Mouse (Mus musculus): ENCODE results near the gene Gm49320. TPM values are rescaled to one million over a fixed set of nuclear protein-coding genes. Genes with fewer than 3 reads are reported as not detected.

Gm49320 gene
- polyA plus RNA-seq, 1 experiment, result not detected

DNA sequence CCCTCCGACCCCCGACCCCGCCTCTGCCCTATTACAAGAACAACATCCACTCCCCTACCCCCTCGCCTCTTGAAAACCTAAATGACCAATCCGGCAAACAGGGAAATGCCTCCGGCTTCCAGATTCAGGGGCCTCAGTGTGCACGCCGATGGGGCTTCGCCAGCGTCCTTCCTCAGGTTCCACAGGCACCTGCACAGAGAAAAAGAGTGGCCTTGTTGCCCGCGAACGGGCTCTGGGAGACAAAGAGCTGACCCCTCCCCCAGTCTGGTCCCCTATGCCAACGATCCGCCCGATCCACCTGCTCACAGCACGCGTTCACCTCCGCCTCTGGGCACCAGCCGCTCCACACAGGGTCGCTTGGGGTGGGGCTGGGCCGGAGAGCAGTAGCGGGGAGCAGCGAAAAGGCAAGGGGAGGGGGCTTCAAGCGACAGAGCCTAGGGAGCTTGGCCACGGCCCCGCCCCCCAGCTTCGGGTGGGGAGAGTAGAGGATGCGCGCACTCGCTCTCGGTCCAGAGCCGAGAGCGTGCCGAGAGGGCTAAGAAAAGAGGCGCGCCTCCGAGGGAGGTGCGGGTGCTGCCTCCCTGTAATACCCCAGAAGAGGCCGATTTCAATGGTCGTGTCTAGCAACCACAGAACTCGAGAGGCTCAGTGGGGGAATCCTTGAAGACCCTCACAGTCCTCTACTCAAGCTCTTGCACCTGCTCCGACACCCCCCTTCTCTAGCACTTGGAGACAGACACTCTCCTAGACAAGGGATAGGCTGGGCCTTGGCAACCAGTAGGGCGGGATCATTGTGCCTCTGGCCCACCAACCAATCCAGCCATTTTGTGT is 21.7 kb upstream of the Gm49320 start, which contains the start of gene Prr36:
TSS of gene Prr36 (minus strand) at position 669 of the 831 bp plus-strand sequence.
- peaks cover 3% of the 10 kb centered on the region for H3K4me1 ChIP-seq (ENCODE audit: control insufficient read depth, insufficient read depth, low read length)
- no peak within 1 kb of the TSS for H3K27ac ChIP-seq (ENCODE audit: control insufficient read depth, insufficient read depth, low read depth, low read length, poor library complexity)
- 5% methylated on average over 44 of the region's 44 CpGs for WGBS
- H3K4me3 ChIP-seq (replicated peaks; ENCODE audit: control insufficient read depth, low read depth, low read length), result no peak within 1 kb of the TSS
- TF ChIP-seq POLR2A (IDR thresholded peaks at IDR 0.05; ENCODE audit: borderline replicate concordance, control insufficient read depth, low read depth, low read length), result no peak
- TF ChIP-seq CTCF (IDR thresholded peaks at IDR 0.05; ENCODE audit: control insufficient read depth, insufficient read depth, low read length), result no peak

DNA sequence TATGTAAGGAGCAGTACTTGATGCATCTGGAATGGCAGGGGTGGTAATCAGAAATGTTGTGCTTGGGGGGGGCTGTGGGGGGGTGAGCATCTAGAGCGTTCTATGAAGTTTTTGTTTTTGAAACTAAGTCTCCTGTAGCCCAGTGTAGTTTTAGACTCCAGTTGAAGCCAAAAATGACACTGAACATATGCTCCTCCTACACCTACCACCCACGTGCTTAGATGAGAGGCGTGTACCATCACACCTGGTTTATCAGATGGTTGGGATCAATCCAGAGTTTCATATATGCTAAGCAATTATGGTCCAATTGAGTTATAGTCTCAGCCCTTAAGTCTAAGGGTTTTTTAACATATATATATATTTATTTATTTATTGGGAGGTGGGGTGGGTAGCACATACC is 19.0 kb upstream of the Gm49320 start:
- Histone ChIP-seq H3K27ac (ENCODE audit: control insufficient read depth, insufficient read depth, low read depth, low read length, poor library complexity) (no peak overlapping the region), H3K4me3 (replicated peaks; ENCODE audit: control insufficient read depth, low read depth, low read length) (no peak overlapping the region), H3K4me1 (ENCODE audit: control insufficient read depth, insufficient read depth, low read length) (peaks cover 2% of the 10 kb centered on the region)
- TF ChIP-seq CTCF (IDR thresholded peaks at IDR 0.05; ENCODE audit: control insufficient read depth, insufficient read depth, low read length), result no peak
- TF ChIP-seq POLR2A (IDR thresholded peaks at IDR 0.05; ENCODE audit: borderline replicate concordance, control insufficient read depth, low read depth, low read length), result no peak
- WGBS, result 78% methylated on average over 3 of the region's 3 CpGs

DNA sequence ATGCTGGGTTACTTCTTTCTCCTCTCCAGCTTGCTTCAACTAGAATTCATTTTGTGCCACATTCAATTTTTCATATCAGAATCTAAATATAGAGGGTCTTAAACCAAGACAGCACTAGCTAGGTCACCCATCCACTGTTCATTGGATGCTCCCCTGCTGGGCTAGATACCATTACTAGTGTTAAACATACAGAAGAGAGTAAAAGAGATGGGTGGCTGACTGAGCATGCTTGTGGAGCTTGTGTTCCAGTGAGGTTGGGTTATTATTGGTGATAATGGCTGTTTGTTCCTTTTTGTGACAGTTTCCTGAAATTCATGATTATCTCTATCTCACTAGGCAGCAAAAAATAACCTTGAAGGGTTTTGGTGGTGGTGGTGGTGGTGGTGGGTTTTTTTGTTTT is 16.6 kb upstream of the Gm49320 start:
- no peak for TF ChIP-seq POLR2A (IDR thresholded peaks at IDR 0.05; ENCODE audit: borderline replicate concordance, control insufficient read depth, low read depth, low read length)
- no peak for TF ChIP-seq CTCF (IDR thresholded peaks at IDR 0.05; ENCODE audit: control insufficient read depth, insufficient read depth, low read length)
- Histone ChIP-seq H3K27ac (ENCODE audit: control insufficient read depth, insufficient read depth, low read depth, low read length, poor library complexity) (no peak overlapping the region), H3K4me3 (replicated peaks; ENCODE audit: control insufficient read depth, low read depth, low read length) (no peak overlapping the region), H3K4me1 (ENCODE audit: control insufficient read depth, insufficient read depth, low read length) (no peaks in the 10 kb centered on the region; the same call in 1 of the 2 replicates)

DNA sequence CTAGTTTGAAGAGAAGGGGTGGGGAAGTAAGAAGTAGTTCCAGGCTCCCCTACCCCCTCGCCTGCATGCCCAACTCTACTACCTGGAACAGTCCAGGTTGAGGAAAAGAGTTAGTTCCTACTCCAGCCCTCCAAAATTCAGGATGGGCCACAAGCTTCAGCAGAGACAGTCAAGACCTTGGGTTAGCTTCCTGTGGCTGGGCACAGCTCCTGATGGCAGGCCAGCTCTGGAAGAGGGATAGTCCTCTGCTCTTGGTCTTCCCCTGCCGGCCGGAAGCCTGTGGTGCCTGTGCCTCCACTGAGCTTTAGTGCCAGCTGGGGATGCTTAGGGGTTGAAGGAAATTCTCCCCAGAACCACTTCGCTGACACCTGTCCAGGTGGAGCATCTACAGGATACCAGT is 12.3 kb upstream of the Gm49320 start:
- H3K4me3 ChIP-seq (replicated peaks; ENCODE audit: control insufficient read depth, low read depth, low read length), result no peak overlapping the region
- H3K27ac ChIP-seq (ENCODE audit: control insufficient read depth, insufficient read depth, low read depth, low read length, poor library complexity), result no peak overlapping the region
- WGBS, result 47% methylated on average over 4 of the region's 4 CpGs

DNA sequence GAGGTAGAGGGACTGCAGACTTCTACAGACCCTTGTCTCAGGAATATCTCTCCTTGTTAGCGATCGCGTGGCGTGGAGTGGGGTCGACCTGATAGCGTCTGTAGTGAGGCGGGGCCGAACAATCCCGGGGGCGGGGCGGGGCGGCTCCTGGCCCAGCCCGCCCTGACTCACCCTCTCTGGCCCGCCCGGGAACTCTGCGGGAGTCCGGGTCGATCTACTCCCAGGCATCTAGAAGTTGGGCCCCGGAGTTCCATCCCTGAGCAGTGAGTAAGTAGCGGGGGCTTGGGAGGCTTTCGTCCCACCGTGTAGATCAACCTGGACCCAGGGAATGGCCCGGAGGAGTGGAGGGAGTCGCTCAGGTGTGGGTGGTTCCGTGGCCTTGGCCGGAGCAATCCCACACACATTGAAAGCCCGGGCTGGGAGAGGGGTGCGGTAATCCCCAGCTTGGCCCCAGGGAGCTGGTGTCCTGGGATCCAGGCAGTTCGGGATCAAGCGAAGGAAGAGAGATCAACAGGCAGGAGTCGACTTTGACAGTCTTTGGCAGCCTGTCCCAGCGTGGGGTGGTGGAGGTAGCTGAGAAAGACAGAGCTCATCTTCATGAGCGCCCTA is 11.8 kb upstream of the Gm49320 start, which contains the start of gene Lrrc8e:
TSS of gene Lrrc8e (plus strand) at position 89 of the 609 bp plus-strand sequence.
- no peak within 1 kb of the TSS for H3K4me3 ChIP-seq (replicated peaks; ENCODE audit: control insufficient read depth, low read depth, low read length)
- TF ChIP-seq POLR2A (IDR thresholded peaks at IDR 0.05; ENCODE audit: borderline replicate concordance, control insufficient read depth, low read depth, low read length), result no peak
- no peak for TF ChIP-seq CTCF (IDR thresholded peaks at IDR 0.05; ENCODE audit: control insufficient read depth, insufficient read depth, low read length)
- WGBS, result 18% methylated on average over 33 of the region's 33 CpGs
- H3K4me1 ChIP-seq (ENCODE audit: control insufficient read depth, insufficient read depth, low read length), result no peaks in the 10 kb centered on the region
- H3K27ac ChIP-seq (ENCODE audit: control insufficient read depth, insufficient read depth, low read depth, low read length, poor library complexity), result no peak within 1 kb of the TSS

More for the DNA sequence above, 12.3 kb upstream of the Gm49320 start:
- no peak for TF ChIP-seq CTCF (IDR thresholded peaks at IDR 0.05; ENCODE audit: control insufficient read depth, insufficient read depth, low read length)
- TF ChIP-seq POLR2A (IDR thresholded peaks at IDR 0.05; ENCODE audit: borderline replicate concordance, control insufficient read depth, low read depth, low read length), result no peak
- no peaks in the 10 kb centered on the region for H3K4me1 ChIP-seq (ENCODE audit: control insufficient read depth, insufficient read depth, low read length)

DNA sequence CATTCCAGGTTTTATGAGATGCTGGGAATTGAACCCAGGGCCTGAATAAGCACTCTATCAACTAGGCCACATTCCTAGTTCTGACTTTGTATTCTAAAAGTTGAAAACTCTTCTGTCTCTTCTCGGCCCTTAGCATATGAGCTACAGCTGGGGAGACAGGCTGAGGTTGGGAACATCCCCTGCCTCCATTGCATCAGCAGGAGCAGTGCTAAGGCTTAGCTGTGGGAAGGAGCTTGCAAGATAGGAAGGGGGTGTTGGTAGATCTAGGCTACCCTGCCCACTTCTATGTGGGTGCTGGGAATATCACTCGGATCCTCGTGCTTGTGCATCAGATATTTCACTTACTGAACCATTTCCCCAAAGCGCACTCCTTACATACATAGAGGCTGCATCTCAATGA is 10.7 kb upstream of the Gm49320 start:
- H3K27ac ChIP-seq (ENCODE audit: control insufficient read depth, insufficient read depth, low read depth, low read length, poor library complexity), result no peak overlapping the region
- TF ChIP-seq CTCF (IDR thresholded peaks at IDR 0.05; ENCODE audit: control insufficient read depth, insufficient read depth, low read length) (no peak), POLR2A (IDR thresholded peaks at IDR 0.05; ENCODE audit: borderline replicate concordance, control insufficient read depth, low read depth, low read length) (no peak)
- H3K4me3 ChIP-seq (replicated peaks; ENCODE audit: control insufficient read depth, low read depth, low read length), result no peak overlapping the region
- H3K4me1 ChIP-seq (ENCODE audit: control insufficient read depth, insufficient read depth, low read length), result no peaks in the 10 kb centered on the region
- WGBS, result 86% methylated on average over 4 of the region's 4 CpGs

DNA sequence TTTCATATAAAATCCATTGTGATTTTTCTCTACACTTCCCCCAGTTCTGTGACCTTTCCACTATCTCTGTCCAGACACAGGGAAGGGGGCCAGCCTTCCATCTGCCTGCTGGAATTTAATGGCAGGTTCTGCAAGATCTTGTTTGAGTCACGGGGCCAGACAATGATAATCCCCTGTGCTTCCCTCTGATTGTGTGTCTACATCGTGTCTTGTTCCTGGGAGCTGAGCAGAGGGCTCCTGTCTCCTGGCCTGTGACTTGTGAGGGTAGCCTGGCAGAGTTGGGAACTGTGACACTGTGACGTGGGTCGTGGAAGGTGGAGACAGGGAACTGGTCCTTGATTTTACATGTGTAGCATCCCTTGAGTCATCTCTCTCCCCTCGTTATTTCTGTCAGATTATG is 8.9 kb upstream of the Gm49320 start:
- Histone ChIP-seq H3K4me1 (ENCODE audit: control insufficient read depth, insufficient read depth, low read length) (no peaks in the 10 kb centered on the region), H3K27ac (ENCODE audit: control insufficient read depth, insufficient read depth, low read depth, low read length, poor library complexity) (no peak overlapping the region), H3K4me3 (replicated peaks; ENCODE audit: control insufficient read depth, low read depth, low read length) (no peak overlapping the region)
- TF ChIP-seq CTCF (IDR thresholded peaks at IDR 0.05; ENCODE audit: control insufficient read depth, insufficient read depth, low read length) (no peak), POLR2A (IDR thresholded peaks at IDR 0.05; ENCODE audit: borderline replicate concordance, control insufficient read depth, low read depth, low read length) (no peak)
- WGBS, result 69% methylated on average over 5 of the region's 5 CpGs

DNA sequence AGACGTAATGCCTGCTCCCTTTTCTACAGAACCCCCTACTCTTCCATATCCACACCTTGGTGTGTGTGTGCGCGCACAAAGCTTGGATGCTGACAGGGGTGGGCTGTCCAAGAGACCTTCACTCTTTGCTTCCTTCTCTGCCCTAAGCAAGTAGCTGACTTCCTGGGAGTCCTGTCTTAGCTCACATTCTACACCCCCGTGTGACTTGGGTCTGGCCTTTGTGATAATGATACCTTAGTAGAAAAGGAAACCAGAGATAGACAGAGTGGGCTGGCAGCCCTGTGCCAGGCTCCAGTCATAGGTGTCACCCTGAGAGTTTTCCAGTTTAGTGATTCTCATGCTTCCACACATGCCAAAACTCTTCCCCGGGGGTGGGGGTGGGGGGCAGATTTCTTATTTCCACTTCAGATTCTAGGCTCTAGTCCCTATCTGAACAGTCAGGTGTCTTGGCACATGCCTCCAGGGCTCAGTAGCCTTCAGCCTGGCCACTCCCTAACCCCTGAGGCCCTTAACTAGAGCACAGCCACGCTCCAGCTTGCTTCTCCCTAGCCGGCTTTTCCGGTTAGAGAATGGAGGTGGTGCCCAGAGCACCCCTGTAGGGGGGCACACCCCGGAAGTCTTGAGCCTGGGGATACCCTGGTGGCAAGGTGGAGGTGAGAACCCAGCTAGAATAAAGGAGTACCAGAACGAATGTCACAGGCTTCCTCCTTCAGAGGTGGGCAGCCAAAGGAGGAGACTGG is 7.9 kb upstream of the Gm49320 start:
- H3K4me1 ChIP-seq (ENCODE audit: control insufficient read depth, insufficient read depth, low read length), result no peaks in the 10 kb centered on the region
- WGBS, result 62% methylated on average over 10 of the region's 10 CpGs
- H3K4me3 ChIP-seq (replicated peaks; ENCODE audit: control insufficient read depth, low read depth, low read length), result no peak overlapping the region
- no peak for TF ChIP-seq POLR2A (IDR thresholded peaks at IDR 0.05; ENCODE audit: borderline replicate concordance, control insufficient read depth, low read depth, low read length)
- no peak for TF ChIP-seq CTCF (IDR thresholded peaks at IDR 0.05; ENCODE audit: control insufficient read depth, insufficient read depth, low read length)
- no peak overlapping the region for H3K27ac ChIP-seq (ENCODE audit: control insufficient read depth, insufficient read depth, low read depth, low read length, poor library complexity)

Measured in bone marrow, adult 2 months (tissue).